Comparison of ENCODE assay signal across 16 mouse cellular contexts in the genomic region with DNA sequence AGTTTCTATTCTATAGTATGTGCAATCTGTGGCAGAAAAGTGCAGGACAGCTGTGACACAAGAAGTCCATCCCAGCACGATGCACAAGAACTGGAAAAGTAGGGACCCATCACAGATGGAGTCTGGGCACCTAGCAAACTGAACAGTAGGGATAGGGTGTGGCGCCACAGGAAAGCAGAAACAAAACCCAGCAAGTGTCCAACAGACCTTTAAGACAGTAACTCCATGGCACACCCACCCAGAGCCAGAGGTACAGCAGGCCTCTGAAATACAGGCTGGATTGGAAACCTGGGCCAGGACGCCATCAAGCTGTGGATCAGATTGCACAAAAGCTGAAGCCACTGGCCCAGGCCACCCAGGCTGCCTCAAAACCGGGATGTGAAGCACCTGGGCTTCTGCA. TPM values are rescaled to one million over a fixed set of nuclear protein-coding genes. Genes with fewer than 3 reads are reported as not detected.
DNase-seq lines count a peak whose midpoint lies in the region; ATAC-seq and TF ChIP-seq lines count a peak whose summit lies in the region.
"Had no signal": no experiment of that assay in that cellular context is flagged by ENCODE, and none has a peak within 500 bp of the region (broad histone marks: within the 10 kb centered on the region; RNA-seq: fewer than 3 reads in every experiment).

No protein-coding gene starts in this region.

- TF ChIP-seq CTCF in gastrocnemius, adult 2 months (IDR thresholded peaks at IDR 0.05) = no peak

- no peaks in the 10 kb centered on the region for H3K4me1 ChIP-seq in neural tube, embryonic 11.5 days (ENCODE audit: control insufficient read depth, insufficient read depth, low read length)
- no peaks in the 10 kb centered on the region; the same call in 1 of the 2 replicates for H3K4me1 ChIP-seq in limb, embryonic 14.5 days (ENCODE audit: control insufficient read depth, insufficient read depth, low read length)
- peaks cover 24% of the 10 kb centered on the region for H3K4me1 ChIP-seq in neural tube, embryonic 15.5 days

- H3K27me3 ChIP-seq in neural tube, embryonic 11.5 days (ENCODE audit: control insufficient read depth, insufficient read depth, low read length) = no peaks in the 10 kb centered on the region
- H3K27me3 ChIP-seq in limb, embryonic 14.5 days (ENCODE audit: control insufficient read depth, insufficient read depth, low read length) = no peaks in the 10 kb centered on the region
- H3K27me3 ChIP-seq in neural tube, embryonic 15.5 days (replicated peaks) = no peaks in the 10 kb centered on the region
- H3K27me3 ChIP-seq: intestine, embryonic 15.5 days; liver, embryonic 12.5 days; lung, embryonic 15.5 days; megakaryocyte, embryonic 14.5 days; Patski had no signal

- H3K9me3 ChIP-seq in neural tube, embryonic 11.5 days (ENCODE audit: control insufficient read depth, low read length) = no peaks in the 10 kb centered on the region
- no peaks in the 10 kb centered on the region for H3K9me3 ChIP-seq in limb, embryonic 14.5 days (ENCODE audit: control insufficient read depth, low read length)
- H3K9me3 ChIP-seq in neural tube, embryonic 15.5 days (replicated peaks) = no peaks in the 10 kb centered on the region
- H3K9me3 ChIP-seq: intestine, embryonic 15.5 days; liver, embryonic 12.5 days; lung, embryonic 15.5 days; megakaryocyte, embryonic 14.5 days had no signal

- H3K9ac ChIP-seq in neural tube, embryonic 11.5 days (ENCODE audit: low read length) = no peak overlapping the region
- H3K9ac ChIP-seq in limb, embryonic 14.5 days (ENCODE audit: low read depth, low read length, severe bottlenecking) = no peak overlapping the region
- H3K9ac ChIP-seq in neural tube, embryonic 15.5 days (replicated peaks) = no peak overlapping the region
- H3K9ac ChIP-seq: intestine, embryonic 15.5 days; liver, embryonic 12.5 days; lung, embryonic 15.5 days had no signal

- ATAC-seq in neural tube, embryonic 11.5 days (ENCODE audit: insufficient read depth, low FRiP score, low TSS enrichment) = no peak
- ATAC-seq in limb, embryonic 14.5 days (ENCODE audit: low FRiP score, low read depth) = no peak
- ATAC-seq in neural tube, embryonic 15.5 days (ENCODE audit: low FRiP score) = no peak
- ATAC-seq in monocyte, adult 5-6 weeks (replicated peaks; ENCODE audit: insufficient number of reproducible peaks, low FRiP score, low TSS enrichment, poor library complexity, severe bottlenecking) = no peak
- ATAC-seq: liver, embryonic 12.5 days; Patski had no signal

- 68% methylated on average over 4 of the region's 4 CpGs for WGBS in neural tube, embryonic 11.5 days
- 74% methylated on average over 4 of the region's 4 CpGs for WGBS in limb, embryonic 14.5 days
- 81% methylated on average over 4 of the region's 4 CpGs for WGBS in neural tube, embryonic 15.5 days

- DNase-seq in gastrocnemius, adult 2 months = no peak
- DNase-seq in gastrocnemius, adult 8-10 months (ENCODE audit: low spot score in 2 of 2) = no peak
- no peak for DNase-seq in neural tube, embryonic 11.5 days (ENCODE audit: low spot score)
- DNase-seq in neural tube, embryonic 10.5 days (ENCODE audit: extremely low spot score, low spot score) = no peak
- no peak for DNase-seq in limb, embryonic 14.5 days (ENCODE audit: low spot score)
- no peak for DNase-seq in thymus, postnatal 36 days
- DNase-seq: heart, postnatal 14 days; right cerebral cortex, adult 18-20 months had no signal

- no peak overlapping the region for H3K4me3 ChIP-seq in gastrocnemius, adult 2 months
- H3K4me3 ChIP-seq in neural tube, embryonic 11.5 days (ENCODE audit: low read depth, low read length) = no peak overlapping the region
- no peak overlapping the region for H3K4me3 ChIP-seq in limb, embryonic 14.5 days (replicated peaks; ENCODE audit: low read length)
- H3K4me3 ChIP-seq in neural tube, embryonic 15.5 days (replicated peaks) = no peak overlapping the region
- H3K4me3 ChIP-seq: intestine, embryonic 15.5 days; liver, embryonic 12.5 days; lung, embryonic 15.5 days; megakaryocyte, embryonic 14.5 days had no signal

- H3K27ac ChIP-seq in gastrocnemius, adult 2 months = peak overlapping the region; percentile 74
- 0 out of 2 replicates have a peak overlapping the region, but pooled peaks have one; percentile 20 for H3K27ac ChIP-seq in neural tube, embryonic 11.5 days (ENCODE audit: low read depth, low read length)
- 0 out of 2 replicates have a peak overlapping the region, but pooled peaks have one; percentile 5 for H3K27ac ChIP-seq in limb, embryonic 14.5 days (replicated peaks; ENCODE audit: low read depth, low read length)
- H3K27ac ChIP-seq in neural tube, embryonic 15.5 days (replicated peaks) = peak overlapping the region; percentile 57
- H3K27ac ChIP-seq: intestine, embryonic 15.5 days; kidney, postnatal 0 days; liver, embryonic 12.5 days; lung, embryonic 15.5 days had no signal

- intact Hi-C loops in gastrocnemius, adult 2 months (cut with DNase I) = no loop called here

- H3K36me3 ChIP-seq in neural tube, embryonic 11.5 days (ENCODE audit: control insufficient read depth, insufficient read depth, low read length) = no peaks in the 10 kb centered on the region
- H3K36me3 ChIP-seq in limb, embryonic 14.5 days (ENCODE audit: control insufficient read depth, insufficient read depth, low read length) = no peaks in the 10 kb centered on the region
- H3K36me3 ChIP-seq in neural tube, embryonic 15.5 days = no peaks in the 10 kb centered on the region
- H3K36me3 ChIP-seq: intestine, embryonic 15.5 days; liver, embryonic 12.5 days; lung, embryonic 15.5 days had no signal

- no peak for TF ChIP-seq POLR2A in limb, embryonic 14.5 days (IDR thresholded peaks at IDR 0.05; ENCODE audit: borderline replicate concordance, extremely low read depth, insufficient read depth, insufficient read length)

- H3K4me2 ChIP-seq in neural tube, embryonic 11.5 days (ENCODE audit: low read depth) = no peak overlapping the region
- no peak overlapping the region for H3K4me2 ChIP-seq in limb, embryonic 14.5 days (replicated peaks; ENCODE audit: low read depth, low read length, severe bottlenecking)
- H3K4me2 ChIP-seq in neural tube, embryonic 15.5 days = no peak overlapping the region
- H3K4me2 ChIP-seq: intestine, embryonic 15.5 days; liver, embryonic 12.5 days; lung, embryonic 15.5 days had no signal

RNA-seq across cellular contexts. Expression of a gene that starts 17.4 kb away (rescaled TPM):
- total RNA-seq in gastrocnemius, adult 2 months (2021) = 10 to 100 TPM in 1 of 2 experiments, 1 to 10 TPM in 1; 7.9 to 10.3 TPM
- total RNA-seq in gastrocnemius, adult 8-10 months (2022) = 10 to 100 TPM in 1 of 4 experiments, 1 to 10 TPM in 3; 6.6 to 10.2 (median 9.1) TPM
- 32.0 and 37.6 TPM in 2 replicates for polyA plus RNA-seq in neural tube, embryonic 11.5 days (2014; fragmentation: Nextera tagmentation; extraction: Ambion mirVana)
- 23.2 and 25.2 TPM in 2 replicates for polyA plus RNA-seq in limb, embryonic 14.5 days (2012; rRNA removed)
- 27.9 and 29.9 TPM in 2 replicates for polyA plus RNA-seq in limb, embryonic 14.5 days (2014; fragmentation: Nextera tagmentation; extraction: Ambion mirVana)
- polyA plus RNA-seq in neural tube, embryonic 15.5 days (2015; fragmentation: Nextera tagmentation; extraction: Ambion mirVana) = 15.7 and 22.7 TPM in 2 replicates
- 16.2 to 45.2 TPM (median 35.8 TPM) in 3 replicates for total RNA-seq in monocyte, adult 5-6 weeks (2017)

RNA-seq across cellular contexts. Expression of a gene that starts 20.0 kb away (rescaled TPM):
- 1 to 10 TPM; 1.3 to 2.7 TPM for total RNA-seq in gastrocnemius, adult 2 months (2021)
- total RNA-seq in gastrocnemius, adult 8-10 months (2022) = under 1 TPM; 0.24 to 0.77 (median 0.61) TPM
- polyA plus RNA-seq in neural tube, embryonic 11.5 days (2014; fragmentation: Nextera tagmentation; extraction: Ambion mirVana) = 2.9 and 4.4 TPM in 2 replicates
- 4.7 and 5.7 TPM in 2 replicates for polyA plus RNA-seq in limb, embryonic 14.5 days (2012; rRNA removed)
- 6.4 and 6.7 TPM in 2 replicates for polyA plus RNA-seq in limb, embryonic 14.5 days (2014; fragmentation: Nextera tagmentation; extraction: Ambion mirVana)
- 7.8 and 9.6 TPM in 2 replicates for polyA plus RNA-seq in neural tube, embryonic 15.5 days (2015; fragmentation: Nextera tagmentation; extraction: Ambion mirVana)
- 0.53 to 1.3 TPM in 2 of 3 replicates, not detected in the other for total RNA-seq in monocyte, adult 5-6 weeks (2017)

RNA-seq across cellular contexts. Expression of a gene that starts 37.9 kb away (rescaled TPM):
- under 1 TPM; 0.15 to 0.33 TPM for total RNA-seq in gastrocnemius, adult 2 months (2021)
- total RNA-seq in gastrocnemius, adult 8-10 months (2022) = under 1 TPM in 2 of 4 experiments, not detected in 2; 0.15 to 0.27 TPM
- polyA plus RNA-seq in neural tube, embryonic 11.5 days (2014; fragmentation: Nextera tagmentation; extraction: Ambion mirVana) = 0.18 and 0.36 TPM in 2 replicates
- 9.1 and 10.6 TPM in 2 replicates for polyA plus RNA-seq in limb, embryonic 14.5 days (2012; rRNA removed)
- 6.4 and 7.5 TPM in 2 replicates for polyA plus RNA-seq in limb, embryonic 14.5 days (2014; fragmentation: Nextera tagmentation; extraction: Ambion mirVana)
- 0.47 and 0.64 TPM in 2 replicates for polyA plus RNA-seq in neural tube, embryonic 15.5 days (2015; fragmentation: Nextera tagmentation; extraction: Ambion mirVana)
- total RNA-seq in monocyte, adult 5-6 weeks (2017) = 28.4 to 51.7 TPM (median 32.7 TPM) in 3 replicates

RNA-seq across cellular contexts. Expression of a gene that starts 41.4 kb away (rescaled TPM):
- total RNA-seq in gastrocnemius, adult 2 months (2021) = 10 to 100 TPM in 1 of 2 experiments, 1 to 10 TPM in 1; 8.5 to 10.3 TPM
- total RNA-seq in gastrocnemius, adult 8-10 months (2022) = 10 to 100 TPM in 1 of 4 experiments, 1 to 10 TPM in 3; 7.8 to 11.4 (median 8.9) TPM
- 5.4 and 7.9 TPM in 2 replicates for polyA plus RNA-seq in neural tube, embryonic 11.5 days (2014; fragmentation: Nextera tagmentation; extraction: Ambion mirVana)
- 16.4 and 17.3 TPM in 2 replicates for polyA plus RNA-seq in limb, embryonic 14.5 days (2012; rRNA removed)
- 6.2 and 6.8 TPM in 2 replicates for polyA plus RNA-seq in limb, embryonic 14.5 days (2014; fragmentation: Nextera tagmentation; extraction: Ambion mirVana)
- 22.9 and 23.2 TPM in 2 replicates for polyA plus RNA-seq in neural tube, embryonic 15.5 days (2015; fragmentation: Nextera tagmentation; extraction: Ambion mirVana)
- total RNA-seq in monocyte, adult 5-6 weeks (2017) = 19.3 to 53.0 TPM (median 49.3 TPM) in 3 replicates

Comparison
In these comparisons a context has a peak if more than half of its experiments do, and no peak if none do; other contexts are left out.
1. H3K27ac ChIP-seq: peak in every context shown above with its lines; median percentile 74 in gastrocnemius, adult 2 months; 57 in neural tube, embryonic 15.5 days; 20 in neural tube, embryonic 11.5 days; 5 in limb, embryonic 14.5 days.
2. RNA of a gene that starts 37.9 kb away (total RNA-seq): 28.4 to 51.7 TPM in monocyte, adult 5-6 weeks; 0.15 to 0.33 TPM in gastrocnemius, adult 2 months and 0.15 to 0.27 TPM in gastrocnemius, adult 8-10 months; every median in the first group is over 10 times any median in the second.